Mouse (Mus musculus): ENCODE measurements around the gene Mybphl. TPM values are rescaled to one million over a fixed set of nuclear protein-coding genes. Genes with fewer than 3 reads are reported as not detected.
A peak's percentile ranks its signal among the peaks of the same experiment; 100 is the strongest.

Mybphl gene
- polyA plus RNA-seq, 1 experiment from 2014 or later, result 0.11 TPM

DNA sequence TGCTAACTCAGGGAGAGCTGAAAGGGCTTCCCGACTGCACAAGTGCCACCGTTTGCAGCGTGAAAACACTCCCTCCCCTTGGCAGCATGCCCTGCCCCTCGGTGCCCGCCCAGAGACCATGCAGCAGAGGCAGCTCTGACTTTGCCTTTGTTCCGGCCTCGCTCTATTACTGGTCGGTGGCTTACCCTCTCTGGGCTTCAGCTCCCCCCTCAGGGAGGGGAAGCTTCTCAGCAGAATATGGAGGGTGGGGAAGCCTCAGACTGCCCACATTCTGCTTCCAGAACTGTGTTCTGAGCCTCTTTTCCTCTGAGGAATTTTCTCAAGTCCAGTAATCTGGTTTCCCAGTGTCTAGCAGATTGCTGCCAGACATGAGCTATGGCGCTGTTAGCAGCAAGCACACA, 36.3 kb upstream of the Mybphl start:
- Histone ChIP-seq H3K27me3 (replicated peaks; ENCODE audit: control insufficient read depth, insufficient read depth, low read length) (no peaks in the 10 kb centered on the region), H3K4me1 (ENCODE audit: control insufficient read depth, insufficient read depth, low read depth, low read length) (peaks cover 4% of the 10 kb centered on the region), H3K27ac (ENCODE audit: low read depth, low read length) (peak overlapping the region; percentile 72), H3K36me3 (ENCODE audit: control insufficient read depth, insufficient read depth, low read length) (peaks cover 25% of the 10 kb centered on the region), H3K9me3 (ENCODE audit: control insufficient read depth, low read length) (no peaks in the 10 kb centered on the region), H3K4me3 (ENCODE audit: low read length) (no peak overlapping the region), H3K4me2 (ENCODE audit: low read length) (no peak overlapping the region), H3K9ac (ENCODE audit: low read depth, low read length) (no peak overlapping the region)
- 35% methylated on average over 9 of the region's 9 CpGs for WGBS
- peak; percentile 86 for ATAC-seq

DNA sequence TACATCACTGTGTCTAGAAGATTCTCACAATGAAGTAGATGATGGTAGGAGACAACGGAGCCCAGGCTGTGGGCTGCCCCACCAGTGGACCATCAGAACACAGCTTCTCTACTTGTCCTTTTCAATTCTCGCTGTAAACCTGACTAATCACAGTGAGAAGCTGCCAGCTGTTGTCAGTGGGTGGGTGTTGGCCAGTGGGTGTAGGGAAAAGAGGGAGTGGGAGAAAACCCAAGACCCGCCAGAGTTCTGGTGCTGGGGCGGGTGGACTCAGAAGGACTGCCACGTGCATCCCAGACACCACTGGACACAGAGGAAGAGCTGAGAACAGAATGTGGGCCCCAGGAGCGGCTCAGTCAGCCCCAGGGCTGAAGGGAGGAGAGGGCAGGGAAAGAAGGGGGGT, 33.9 kb upstream of the Mybphl start:
- Histone ChIP-seq H3K36me3 (ENCODE audit: control insufficient read depth, insufficient read depth, low read length) (peaks cover 30% of the 10 kb centered on the region), H3K9me3 (ENCODE audit: control insufficient read depth, low read length) (no peaks in the 10 kb centered on the region), H3K4me2 (ENCODE audit: low read length) (no peak overlapping the region), H3K9ac (ENCODE audit: low read depth, low read length) (no peak overlapping the region), H3K4me3 (ENCODE audit: low read length) (no peak overlapping the region), H3K4me1 (ENCODE audit: control insufficient read depth, insufficient read depth, low read depth, low read length) (peaks cover 4% of the 10 kb centered on the region), H3K27me3 (replicated peaks; ENCODE audit: control insufficient read depth, insufficient read depth, low read length) (no peaks in the 10 kb centered on the region), H3K27ac (ENCODE audit: low read depth, low read length) (no peak overlapping the region)
- no peak for ATAC-seq
- 95% methylated on average over 6 of the region's 6 CpGs for WGBS

DNA sequence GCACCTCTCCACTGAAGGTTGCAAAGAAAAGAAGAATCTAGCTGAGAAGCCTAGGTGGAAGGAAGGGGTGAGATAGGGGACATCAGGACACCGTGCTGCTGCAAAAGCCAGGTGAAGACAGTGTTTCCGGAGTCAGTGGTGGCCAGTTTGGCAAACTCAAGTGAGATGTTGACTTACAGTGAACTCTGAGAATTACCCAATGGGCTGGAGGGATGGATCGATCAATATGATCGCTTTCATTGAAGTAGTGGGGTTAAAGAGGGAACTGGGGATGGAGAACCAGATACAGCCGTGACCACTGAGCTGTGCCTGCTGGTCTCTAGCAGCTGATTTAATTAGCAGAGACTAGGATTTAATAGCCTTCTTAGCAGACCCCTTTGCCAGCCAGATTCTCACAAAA, 27.8 kb upstream of the Mybphl start:
- Histone ChIP-seq H3K4me3 (ENCODE audit: low read length) (no peak overlapping the region), H3K27ac (ENCODE audit: low read depth, low read length) (no peak overlapping the region), H3K9ac (ENCODE audit: low read depth, low read length) (no peak overlapping the region), H3K36me3 (ENCODE audit: control insufficient read depth, insufficient read depth, low read length) (peaks cover 42% of the 10 kb centered on the region), H3K4me1 (ENCODE audit: control insufficient read depth, insufficient read depth, low read depth, low read length) (no peaks in the 10 kb centered on the region), H3K4me2 (ENCODE audit: low read length) (no peak overlapping the region), H3K27me3 (replicated peaks; ENCODE audit: control insufficient read depth, insufficient read depth, low read length) (no peaks in the 10 kb centered on the region), H3K9me3 (ENCODE audit: control insufficient read depth, low read length) (no peaks in the 10 kb centered on the region)
- WGBS, result 96% methylated on average over 5 of the region's 5 CpGs
- ATAC-seq, result no peak

DNA sequence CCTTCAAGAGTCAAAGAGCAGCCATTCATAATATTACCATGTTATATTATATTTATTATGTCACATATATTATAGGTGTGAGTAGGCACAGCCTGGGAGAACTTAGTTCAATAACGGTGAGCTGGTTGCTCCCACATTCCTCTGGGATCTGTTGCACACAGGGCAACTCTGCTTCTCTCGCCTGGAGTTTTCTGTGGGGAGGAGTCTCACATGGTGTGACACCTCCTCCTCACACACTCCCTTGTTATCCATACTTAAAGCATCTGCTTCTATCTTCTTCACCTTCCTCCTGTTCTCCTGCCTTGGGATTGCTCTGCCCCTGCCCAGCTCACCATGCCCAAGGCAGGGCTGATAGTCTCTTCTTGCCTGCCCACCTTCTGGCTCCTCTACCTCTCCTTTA, 23.7 kb upstream of the Mybphl start:
- no peaks in the 10 kb centered on the region for H3K4me1 ChIP-seq (ENCODE audit: control insufficient read depth, insufficient read depth, low read depth, low read length)
- 83% methylated on average over 2 of the region's 2 CpGs for WGBS

DNA sequence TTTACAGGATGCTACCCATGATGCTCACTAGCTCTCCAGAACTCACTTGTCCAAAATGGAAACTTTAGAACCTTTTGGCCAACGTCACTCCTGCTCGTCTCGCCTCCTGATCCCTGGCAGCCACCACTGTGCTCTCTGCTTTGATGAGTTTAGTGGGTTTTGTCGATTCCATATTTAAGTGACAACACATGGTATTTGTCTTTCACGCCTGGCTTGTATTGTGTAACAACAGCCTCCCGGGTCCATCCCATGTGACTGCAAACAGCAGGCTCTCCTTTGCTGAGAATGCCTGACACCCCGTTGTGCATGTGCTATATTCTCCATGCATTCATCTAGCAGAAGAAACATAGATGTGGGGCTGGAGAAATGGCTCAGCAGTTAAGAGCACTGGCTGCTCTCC, 22.5 kb upstream of the Mybphl start:
- H3K4me3 ChIP-seq (ENCODE audit: low read length), result no peak overlapping the region
- no peak overlapping the region for H3K4me2 ChIP-seq (ENCODE audit: low read length)
- no peaks in the 10 kb centered on the region for H3K9me3 ChIP-seq (ENCODE audit: control insufficient read depth, low read length)
- WGBS, result 75% methylated on average over 7 of the region's 7 CpGs
- ATAC-seq, result no peak
- H3K27ac ChIP-seq (ENCODE audit: low read depth, low read length), result no peak overlapping the region
- peaks cover 44% of the 10 kb centered on the region for H3K36me3 ChIP-seq (ENCODE audit: control insufficient read depth, insufficient read depth, low read length)
- H3K4me1 ChIP-seq (ENCODE audit: control insufficient read depth, insufficient read depth, low read depth, low read length), result no peaks in the 10 kb centered on the region
- H3K27me3 ChIP-seq (replicated peaks; ENCODE audit: control insufficient read depth, insufficient read depth, low read length), result no peaks in the 10 kb centered on the region
- no peak overlapping the region for H3K9ac ChIP-seq (ENCODE audit: low read depth, low read length)

More for the DNA sequence above, 23.7 kb upstream of the Mybphl start:
- Histone ChIP-seq H3K9ac (ENCODE audit: low read depth, low read length) (no peak overlapping the region), H3K4me2 (ENCODE audit: low read length) (no peak overlapping the region), H3K4me3 (ENCODE audit: low read length) (no peak overlapping the region), H3K36me3 (ENCODE audit: control insufficient read depth, insufficient read depth, low read length) (peaks cover 39% of the 10 kb centered on the region), H3K9me3 (ENCODE audit: control insufficient read depth, low read length) (no peaks in the 10 kb centered on the region), H3K27me3 (replicated peaks; ENCODE audit: control insufficient read depth, insufficient read depth, low read length) (no peaks in the 10 kb centered on the region), H3K27ac (ENCODE audit: low read depth, low read length) (no peak overlapping the region)
- no peak for ATAC-seq

DNA sequence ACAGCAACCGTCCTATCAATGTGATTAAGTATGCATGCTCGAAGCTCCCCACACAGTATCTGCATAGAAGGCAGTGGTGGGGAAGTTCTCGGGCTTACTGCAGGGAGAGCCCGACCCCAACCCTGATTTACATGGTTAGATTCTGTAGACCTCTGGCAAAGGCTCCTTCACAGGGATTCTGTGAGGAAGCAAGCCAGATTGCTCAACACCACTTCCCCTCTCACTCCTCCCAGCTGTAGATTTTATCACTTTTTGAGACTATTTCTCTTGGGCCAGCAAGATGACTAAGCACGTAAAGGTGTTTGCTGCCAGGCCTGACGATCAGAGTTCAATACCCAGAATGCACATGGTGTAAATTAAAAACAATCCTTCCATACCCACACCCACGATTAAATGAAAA, 18.9 kb upstream of the Mybphl start:
- no peaks in the 10 kb centered on the region for H3K4me1 ChIP-seq (ENCODE audit: control insufficient read depth, insufficient read depth, low read depth, low read length)
- H3K4me2 ChIP-seq (ENCODE audit: low read length), result no peak overlapping the region
- H3K9ac ChIP-seq (ENCODE audit: low read depth, low read length), result no peak overlapping the region
- no peak for ATAC-seq
- WGBS, result 89% methylated on average over 7 of the region's 7 CpGs
- H3K27ac ChIP-seq (ENCODE audit: low read depth, low read length), result no peak overlapping the region
- H3K9me3 ChIP-seq (ENCODE audit: control insufficient read depth, low read length), result no peaks in the 10 kb centered on the region
- H3K27me3 ChIP-seq (replicated peaks; ENCODE audit: control insufficient read depth, insufficient read depth, low read length), result no peaks in the 10 kb centered on the region
- peaks cover 45% of the 10 kb centered on the region for H3K36me3 ChIP-seq (ENCODE audit: control insufficient read depth, insufficient read depth, low read length)
- no peak overlapping the region for H3K4me3 ChIP-seq (ENCODE audit: low read length)

DNA sequence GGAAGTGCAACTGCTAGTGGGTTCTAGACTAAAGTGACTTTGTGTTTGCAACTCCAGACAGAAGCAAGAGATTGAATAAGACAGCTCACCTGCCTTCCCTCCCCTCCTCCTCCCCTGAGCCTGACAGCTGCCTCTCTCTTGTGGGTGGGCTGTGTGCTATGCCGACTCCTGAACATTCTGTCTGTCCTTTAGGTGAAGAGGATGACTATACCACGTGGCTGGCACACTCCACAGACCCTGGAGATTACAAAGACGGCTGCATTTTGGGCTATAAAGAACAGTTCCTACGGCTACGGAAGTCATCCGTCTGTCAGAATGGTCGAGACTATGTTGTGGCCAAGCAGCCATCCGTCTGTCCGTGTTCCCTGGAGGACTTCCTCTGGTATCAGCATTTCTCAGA, 16.3 kb upstream of the Mybphl start:
- H3K27ac ChIP-seq (ENCODE audit: low read depth, low read length), result no peak overlapping the region
- peaks cover 36% of the 10 kb centered on the region for H3K36me3 ChIP-seq (ENCODE audit: control insufficient read depth, insufficient read depth, low read length)
- H3K27me3 ChIP-seq (replicated peaks; ENCODE audit: control insufficient read depth, insufficient read depth, low read length), result no peaks in the 10 kb centered on the region
- ATAC-seq, result no peak
- H3K4me2 ChIP-seq (ENCODE audit: low read length), result no peak overlapping the region
- H3K4me3 ChIP-seq (ENCODE audit: low read length), result no peak overlapping the region
- no peaks in the 10 kb centered on the region for H3K4me1 ChIP-seq (ENCODE audit: control insufficient read depth, insufficient read depth, low read depth, low read length)
- no peak overlapping the region for H3K9ac ChIP-seq (ENCODE audit: low read depth, low read length)
- no peaks in the 10 kb centered on the region for H3K9me3 ChIP-seq (ENCODE audit: control insufficient read depth, low read length)
- WGBS, result 83% methylated on average over 9 of the region's 9 CpGs

DNA sequence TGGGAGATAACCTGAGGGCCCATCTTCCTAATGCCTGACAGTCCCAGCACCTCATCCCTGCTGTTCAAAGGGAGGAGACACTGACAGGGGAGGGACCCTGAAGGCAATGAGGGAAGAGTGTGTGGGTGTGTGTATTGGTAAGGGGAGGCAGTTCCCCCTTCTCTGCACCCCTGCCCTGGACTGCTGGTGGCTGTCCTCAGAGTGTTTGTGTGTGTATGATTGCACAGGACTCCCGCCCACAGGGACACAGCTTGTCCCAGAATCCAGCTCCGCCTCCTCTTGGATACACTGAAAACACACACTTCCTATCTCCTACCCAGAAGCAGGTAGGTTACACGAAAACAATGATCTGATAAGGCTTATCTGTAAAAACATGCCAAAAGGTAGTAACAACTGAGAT, 9.5 kb upstream of the Mybphl start:
- Histone ChIP-seq H3K9ac (ENCODE audit: low read depth, low read length) (no peak overlapping the region), H3K27me3 (replicated peaks; ENCODE audit: control insufficient read depth, insufficient read depth, low read length) (no peaks in the 10 kb centered on the region), H3K4me2 (ENCODE audit: low read length) (no peak overlapping the region), H3K4me1 (ENCODE audit: control insufficient read depth, insufficient read depth, low read depth, low read length) (no peaks in the 10 kb centered on the region), H3K9me3 (ENCODE audit: control insufficient read depth, low read length) (no peaks in the 10 kb centered on the region), H3K4me3 (ENCODE audit: low read length) (no peak overlapping the region), H3K27ac (ENCODE audit: low read depth, low read length) (no peak overlapping the region), H3K36me3 (ENCODE audit: control insufficient read depth, insufficient read depth, low read length) (peaks cover 42% of the 10 kb centered on the region)
- WGBS, result 93% methylated on average over 3 of the region's 3 CpGs
- no peak for ATAC-seq

DNA sequence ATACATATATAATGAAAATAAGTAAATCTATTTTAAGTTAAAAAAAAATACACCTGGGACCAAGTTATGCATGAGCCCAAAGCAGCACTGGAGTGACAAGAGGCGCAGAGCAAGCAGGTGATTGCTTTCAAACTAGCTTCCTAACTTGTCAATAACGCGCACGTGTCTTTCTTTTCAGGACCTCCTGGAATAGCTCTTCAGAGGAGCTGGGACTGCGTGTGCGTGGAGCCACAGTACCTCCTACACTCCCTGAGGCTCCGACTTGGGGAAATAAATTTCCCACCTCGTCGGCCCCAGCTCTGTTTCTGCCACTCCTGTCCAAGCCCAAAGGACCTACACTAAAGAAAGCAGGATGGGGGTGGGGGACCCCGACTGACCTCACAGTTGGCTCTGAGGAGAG, 7.7 kb upstream of the Mybphl start:
- H3K27me3 ChIP-seq (replicated peaks; ENCODE audit: control insufficient read depth, insufficient read depth, low read length), result no peaks in the 10 kb centered on the region
- no peak overlapping the region for H3K4me2 ChIP-seq (ENCODE audit: low read length)
- H3K9me3 ChIP-seq (ENCODE audit: control insufficient read depth, low read length), result no peaks in the 10 kb centered on the region
- no peak overlapping the region for H3K9ac ChIP-seq (ENCODE audit: low read depth, low read length)
- no peaks in the 10 kb centered on the region for H3K4me1 ChIP-seq (ENCODE audit: control insufficient read depth, insufficient read depth, low read depth, low read length)
- H3K36me3 ChIP-seq (ENCODE audit: control insufficient read depth, insufficient read depth, low read length), result peaks cover 34% of the 10 kb centered on the region
- no peak for ATAC-seq
- no peak overlapping the region for H3K4me3 ChIP-seq (ENCODE audit: low read length)
- no peak overlapping the region for H3K27ac ChIP-seq (ENCODE audit: low read depth, low read length)
- WGBS, result 91% methylated on average over 10 of the region's 10 CpGs

DNA sequence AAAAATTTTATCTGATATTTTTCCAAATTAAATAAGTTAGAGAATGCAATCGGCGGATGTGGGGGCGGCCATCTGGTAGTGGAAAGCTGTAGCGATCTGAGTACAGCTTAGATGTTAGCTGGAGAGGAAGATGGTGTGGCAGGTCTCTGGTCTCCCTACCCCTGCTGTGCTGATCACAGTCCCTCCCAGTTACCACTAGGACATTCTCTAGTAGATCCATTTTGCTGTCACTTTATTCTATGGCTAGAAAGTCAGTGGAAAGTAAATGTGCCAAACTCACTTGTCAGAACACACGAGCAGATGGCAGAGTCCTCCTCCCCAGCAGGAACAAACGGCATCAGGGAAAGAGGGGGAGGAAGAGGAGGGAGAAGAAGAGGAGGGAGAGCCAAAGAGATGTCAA, 6.3 kb upstream of the Mybphl start:
- no peak overlapping the region for H3K27ac ChIP-seq (ENCODE audit: low read depth, low read length)
- H3K4me1 ChIP-seq (ENCODE audit: control insufficient read depth, insufficient read depth, low read depth, low read length), result no peaks in the 10 kb centered on the region
- H3K4me3 ChIP-seq (ENCODE audit: low read length), result no peak overlapping the region
- no peak overlapping the region for H3K9ac ChIP-seq (ENCODE audit: low read depth, low read length)
- WGBS, result 74% methylated on average over 6 of the region's 6 CpGs
- ATAC-seq, result no peak
- no peaks in the 10 kb centered on the region for H3K9me3 ChIP-seq (ENCODE audit: control insufficient read depth, low read length)
- no peaks in the 10 kb centered on the region for H3K27me3 ChIP-seq (replicated peaks; ENCODE audit: control insufficient read depth, insufficient read depth, low read length)
- H3K4me2 ChIP-seq (ENCODE audit: low read length), result no peak overlapping the region
- H3K36me3 ChIP-seq (ENCODE audit: control insufficient read depth, insufficient read depth, low read length), result peaks cover 34% of the 10 kb centered on the region
